8 mouse cellular contexts compared by ENCODE assay signal in genomic region chr4:126163067-126163659, GRCm38 (mm10). TPM values are rescaled to one million over a fixed set of nuclear protein-coding genes. Genes with fewer than 3 reads are reported as not detected.
A peak's percentile ranks its signal among the peaks of the same experiment; 100 is the strongest.
DNase-seq lines count a peak whose midpoint lies in the region; ATAC-seq and TF ChIP-seq lines count a peak whose summit lies in the region.

TSS of gene Sh3d21 (minus strand) at chr4:126163491.

- peak; percentile 56 for ATAC-seq in forebrain, embryonic 15.5 days (replicated peaks)
- peak; percentile 9; the same call in 1 of the 2 replicates for ATAC-seq in lung, embryonic 15.5 days (ENCODE audit: borderline replicate concordance, extremely low read depth, low FRiP score, low TSS enrichment)
- ATAC-seq in stomach, embryonic 15.5 days (ENCODE audit: insufficient read depth, low FRiP score, low read depth): peak; percentile 54

- TF ChIP-seq CTCF in kidney, adult 2 months (conservative IDR thresholded peaks at IDR 0.05; ENCODE audit: insufficient read depth, insufficient read length, low read depth, low read length): no peak

- 9% methylated on average over 22 of the region's 22 CpGs for WGBS in forebrain, embryonic 15.5 days
- WGBS in kidney, adult 2 months: 6% methylated on average over 22 of the region's 22 CpGs
- WGBS in lung, embryonic 15.5 days: 9% methylated on average over 22 of the region's 22 CpGs
- WGBS in stomach, embryonic 15.5 days: 7% methylated on average over 22 of the region's 22 CpGs

- peaks cover 16% of the 10 kb centered on the region for H3K36me3 ChIP-seq in forebrain, embryonic 15.5 days
- H3K36me3 ChIP-seq in kidney, adult 2 months (ENCODE audit: control insufficient read depth, insufficient read depth, low read length): peaks cover 4% of the 10 kb centered on the region; the same call in 1 of the 2 replicates
- peaks cover 24% of the 10 kb centered on the region for H3K36me3 ChIP-seq in lung, embryonic 15.5 days
- H3K36me3 ChIP-seq in stomach, embryonic 15.5 days: peaks cover 19% of the 10 kb centered on the region

- peak within 1 kb of the TSS; percentile 68 for H3K9ac ChIP-seq in forebrain, embryonic 15.5 days (replicated peaks)
- peak within 1 kb of the TSS; percentile 61 for H3K9ac ChIP-seq in lung, embryonic 15.5 days
- peak within 1 kb of the TSS; percentile 72 for H3K9ac ChIP-seq in stomach, embryonic 15.5 days

- no peak for TF ChIP-seq POLR2A in kidney, adult 2 months (IDR thresholded peaks at IDR 0.05; ENCODE audit: low read depth, low read length)

- no peaks in the 10 kb centered on the region for H3K9me3 ChIP-seq in forebrain, embryonic 15.5 days
- H3K9me3 ChIP-seq in lung, embryonic 15.5 days: no peaks in the 10 kb centered on the region
- no peaks in the 10 kb centered on the region for H3K9me3 ChIP-seq in stomach, embryonic 15.5 days

- DNase-seq in urinary bladder, adult 2 months (ENCODE audit: low spot score): peak; percentile 58
- no peak for DNase-seq in urinary bladder, postnatal 10 days (ENCODE audit: low spot score)
- DNase-seq in kidney, adult 2 months: peak; percentile 70
- DNase-seq in adrenal gland, postnatal 25 days: no peak
- DNase-seq in left cerebral cortex, adult 11 months (ENCODE audit: low spot score): no peak

- H3K27ac ChIP-seq in forebrain, embryonic 15.5 days (replicated peaks): 0 out of 2 replicates have a peak within 1 kb of the TSS, but pooled peaks have one; percentile 9
- H3K27ac ChIP-seq in kidney, adult 2 months (ENCODE audit: insufficient read depth, low read depth, low read length): peak within 1 kb of the TSS; percentile 63
- H3K27ac ChIP-seq in lung, embryonic 15.5 days: peak within 1 kb of the TSS; percentile 89
- peak within 1 kb of the TSS; percentile 91 for H3K27ac ChIP-seq in stomach, embryonic 15.5 days

- no peaks in the 10 kb centered on the region for H3K27me3 ChIP-seq in forebrain, embryonic 15.5 days
- H3K27me3 ChIP-seq in kidney, adult 2 months (replicated peaks; ENCODE audit: control insufficient read depth, insufficient read depth, low read length): no peaks in the 10 kb centered on the region
- no peaks in the 10 kb centered on the region for H3K27me3 ChIP-seq in lung, embryonic 15.5 days
- H3K27me3 ChIP-seq in stomach, embryonic 15.5 days (replicated peaks): no peaks in the 10 kb centered on the region

- peak within 1 kb of the TSS; percentile 55 for H3K4me3 ChIP-seq in forebrain, embryonic 15.5 days
- peak within 1 kb of the TSS; percentile 47 for H3K4me3 ChIP-seq in kidney, adult 2 months (ENCODE audit: insufficient read depth, low read depth, low read length)
- H3K4me3 ChIP-seq in lung, embryonic 15.5 days: peak within 1 kb of the TSS; percentile 55
- peak within 1 kb of the TSS; percentile 56 for H3K4me3 ChIP-seq in stomach, embryonic 15.5 days (replicated peaks)

- peak within 1 kb of the TSS; percentile 95 for H3K4me2 ChIP-seq in forebrain, embryonic 15.5 days (replicated peaks)
- peak within 1 kb of the TSS; percentile 96 for H3K4me2 ChIP-seq in lung, embryonic 15.5 days
- H3K4me2 ChIP-seq in stomach, embryonic 15.5 days: peak within 1 kb of the TSS; percentile 99

- H3K4me1 ChIP-seq in forebrain, embryonic 15.5 days: peaks cover 13% of the 10 kb centered on the region
- peaks cover 11% of the 10 kb centered on the region for H3K4me1 ChIP-seq in kidney, adult 2 months (ENCODE audit: control insufficient read depth, insufficient read depth, low read length)
- H3K4me1 ChIP-seq in lung, embryonic 15.5 days: peaks cover 30% of the 10 kb centered on the region
- H3K4me1 ChIP-seq in stomach, embryonic 15.5 days: peaks cover 19% of the 10 kb centered on the region

RNA-seq across cellular contexts. Expression of gene Sh3d21, which starts in this region (rescaled TPM):
- 10.1 and 11.8 TPM in 2 replicates for polyA plus RNA-seq in urinary bladder, adult 2 months (2012; rRNA removed)
- 0.86 and 0.88 TPM in 2 replicates for polyA plus RNA-seq in forebrain, embryonic 15.5 days (2015; fragmentation: Nextera tagmentation; extraction: Ambion mirVana)
- polyA plus RNA-seq in kidney, adult 2 months (2012; rRNA removed): 5.0 and 5.5 TPM in 2 replicates
- 7.2 and 9.4 TPM in 2 replicates for polyA plus RNA-seq in lung, embryonic 15.5 days (2015; fragmentation: Nextera tagmentation; extraction: Ambion mirVana)
- 7.4 and 10.3 TPM in 2 replicates for polyA plus RNA-seq in stomach, embryonic 15.5 days (2015; fragmentation: Nextera tagmentation; extraction: Ambion mirVana)
- total RNA-seq in adrenal gland, postnatal 25 days (2021): 2.8 and 3.2 TPM in 2 replicates

Comparison
In these comparisons a context has a peak if more than half of its experiments do, and no peak if none do; other contexts are left out.
1. DNase-seq: peak in urinary bladder, adult 2 months (single experiment) and kidney, adult 2 months (single experiment); none in urinary bladder, postnatal 10 days (single experiment), adrenal gland, postnatal 25 days (single experiment) and left cerebral cortex, adult 11 months (single experiment).
2. Peak in ATAC-seq, H3K4me3 ChIP-seq, H3K27ac ChIP-seq, H3K9ac ChIP-seq and H3K4me2 ChIP-seq in forebrain, embryonic 15.5 days; RNA of the gene not detected or under 1 TPM.
3. H3K27ac ChIP-seq: peak in every context shown above with its lines; median percentile 91 in stomach, embryonic 15.5 days; 89 in lung, embryonic 15.5 days; 63 in kidney, adult 2 months; 9 in forebrain, embryonic 15.5 days.
4. Peak in every context shown above with its lines, with median percentiles within 50 percentile points of each other: ATAC-seq, H3K4me2 ChIP-seq, H3K4me3 ChIP-seq and H3K9ac ChIP-seq.